Mouse (Mus musculus): ENCODE data around the gene Smim23.

Smim23 gene

GRCm38 (mm10) chr11:32824505-32824904, at the start of gene Smim23:
Gene Smim23 (minus strand): TSS chr11:32824605.
- DNase-seq = no peak

DNA sequence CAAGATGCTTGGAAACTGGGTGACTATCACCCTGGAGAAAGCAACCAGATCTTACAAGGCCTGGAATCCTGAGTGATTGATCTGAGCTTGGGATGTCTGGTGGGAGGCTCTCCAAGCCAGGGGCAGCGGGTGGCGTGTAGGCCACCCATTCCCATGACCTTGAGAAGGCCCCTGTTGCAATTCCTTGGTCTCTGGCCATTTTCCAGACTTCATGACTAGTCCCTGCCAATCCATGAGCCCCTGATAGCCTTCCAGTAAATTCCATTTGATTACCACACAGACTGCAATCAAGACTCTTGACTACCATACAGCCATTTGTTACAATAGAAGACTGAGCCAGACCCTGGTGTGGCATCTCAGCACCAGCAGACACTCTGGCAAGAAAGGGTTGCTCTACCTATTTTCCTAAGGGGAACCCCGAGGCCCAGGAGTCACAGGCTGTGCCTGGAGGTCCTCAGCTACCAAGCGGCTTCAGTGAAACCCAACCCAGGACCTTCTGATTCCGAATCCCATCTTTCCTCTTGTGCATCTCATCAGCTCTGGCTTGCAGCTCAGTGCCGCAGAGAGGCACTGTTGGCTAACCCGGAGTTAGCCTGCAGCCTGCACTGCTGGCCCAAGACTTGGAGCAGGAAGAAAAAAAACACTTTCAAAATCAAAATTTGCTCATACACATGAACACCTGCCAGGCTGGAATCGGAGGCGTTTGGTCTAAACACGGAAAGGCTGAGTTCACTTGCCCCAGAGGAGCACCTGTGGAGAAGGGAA, 44.4 kb upstream of the Smim23 start:
- DNase-seq = no peak

GRCm38 (mm10) chr11:32864615-32865014, 40.2 kb upstream of the Smim23 start:
- DNase-seq = no peak

- no peak for DNase-seq
Observed at GRCm38 (mm10) chr11:32857418-32857879, 33.0 kb upstream of the Smim23 start.

DNA sequence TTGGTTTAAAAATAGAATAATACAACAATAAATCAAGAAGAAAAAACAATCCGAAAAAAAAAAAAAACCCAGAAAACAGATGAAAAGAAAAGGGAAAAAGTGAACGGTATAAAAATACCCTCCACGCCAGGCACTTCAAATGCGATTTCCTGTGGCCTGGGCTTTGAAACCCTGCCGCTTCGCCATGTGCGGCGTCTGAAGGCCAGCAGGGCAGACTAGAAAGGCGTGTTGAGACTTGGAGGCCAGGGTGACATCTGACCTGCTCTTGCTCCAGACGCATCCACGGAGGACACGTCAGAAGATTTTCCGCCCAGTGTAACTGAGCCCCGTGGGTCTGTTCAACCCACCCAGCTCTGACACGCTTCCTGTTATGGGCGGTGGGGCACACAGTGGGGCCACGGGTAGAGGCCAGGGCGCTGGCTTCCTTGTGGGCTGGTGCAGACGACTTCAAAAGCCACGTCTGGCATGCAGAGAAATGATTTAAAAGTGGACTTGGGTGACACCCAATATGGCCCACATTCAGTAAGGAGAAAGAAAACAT, 22.3 kb upstream of the Smim23 start:
- DNase-seq = no peak

GRCm38 (mm10) chr11:32841169-32841568, 16.8 kb upstream of the Smim23 start:
- DNase-seq = no peak

DNA sequence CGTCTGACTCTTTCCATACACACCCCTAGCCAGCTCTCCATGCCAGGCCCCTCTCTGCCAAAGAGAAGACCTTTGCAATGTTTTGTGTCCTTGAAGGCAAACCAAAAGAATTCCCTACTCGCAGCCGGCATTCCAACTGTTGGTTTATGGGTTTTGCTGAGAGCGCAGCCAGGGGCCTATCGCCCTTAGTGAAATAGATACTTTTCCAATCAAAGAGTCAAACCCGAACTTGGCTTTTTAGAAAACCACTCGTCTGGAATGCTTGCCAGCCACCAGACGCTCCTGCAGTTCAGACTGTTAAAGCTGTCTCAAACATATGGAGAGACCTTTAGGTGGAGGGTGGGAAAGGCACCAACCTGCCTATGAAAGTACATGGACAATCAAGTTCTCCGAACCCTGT, 15.9 kb upstream of the Smim23 start:
- no peak for DNase-seq

DNA sequence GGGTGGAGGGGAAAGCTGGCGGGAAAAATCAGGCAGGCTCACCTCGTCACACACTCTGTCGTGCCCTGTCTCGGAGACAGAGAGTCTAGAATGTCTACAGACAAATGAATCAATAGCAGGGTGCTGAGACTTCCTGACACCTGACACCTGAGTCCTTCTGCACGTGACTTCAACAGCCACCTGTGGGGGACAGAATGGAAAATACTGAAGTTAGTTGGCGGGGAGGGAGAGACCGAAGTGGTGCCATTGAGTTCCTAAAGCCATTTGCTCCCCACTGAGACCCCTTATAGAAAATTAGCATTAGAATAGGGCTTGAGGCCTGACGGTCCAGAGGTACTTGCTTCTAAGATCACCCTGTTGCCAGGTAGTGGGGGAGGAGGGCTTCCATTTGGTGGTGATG, 10.6 kb upstream of the Smim23 start:
- DNase-seq = no peak

- DNase-seq = no peak
Observed at GRCm38 (mm10) chr11:32834367-32834918, 10.0 kb upstream of the Smim23 start.

DNA sequence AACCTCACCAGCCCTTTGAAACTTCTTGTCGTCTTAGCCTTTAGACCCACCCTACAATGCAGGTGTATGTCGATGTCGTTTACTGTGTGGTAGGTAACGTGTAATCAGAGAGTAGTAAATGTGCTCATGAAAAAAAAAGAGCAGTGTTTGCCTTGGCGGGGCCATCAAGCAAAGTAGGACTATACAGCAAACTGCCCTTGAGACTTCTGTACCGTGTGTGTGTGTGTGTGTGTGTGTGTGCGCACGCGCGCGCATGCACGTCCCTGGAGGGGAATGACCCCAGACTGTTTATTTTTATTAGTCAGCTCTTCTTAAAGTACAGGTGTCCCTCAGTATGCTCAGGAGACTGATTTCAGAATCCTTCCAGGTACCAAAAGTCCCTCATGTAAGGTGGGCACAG, 6.8 kb downstream of the Smim23 start:
- DNase-seq = no peak

DNA sequence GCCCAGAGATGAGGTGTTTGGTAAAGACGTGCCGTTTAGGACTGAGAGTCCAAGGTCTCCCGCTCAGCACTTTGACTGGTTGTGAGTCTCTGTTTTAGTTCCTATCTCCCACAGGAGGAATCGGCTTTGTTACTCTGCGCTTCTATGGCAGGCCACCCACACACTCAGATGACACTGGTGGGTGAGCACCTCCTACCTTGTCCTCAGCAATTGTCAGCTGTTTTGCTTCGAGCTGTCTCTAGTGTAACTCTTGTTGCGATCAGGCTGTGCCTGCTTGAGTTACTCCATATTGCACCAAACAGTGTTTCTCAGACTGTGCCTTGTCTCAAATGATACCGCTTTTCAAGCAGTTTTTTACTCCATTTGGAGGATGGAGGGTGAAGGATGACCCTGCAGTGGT, 10.1 kb downstream of the Smim23 start:
- no peak for DNase-seq

DNA sequence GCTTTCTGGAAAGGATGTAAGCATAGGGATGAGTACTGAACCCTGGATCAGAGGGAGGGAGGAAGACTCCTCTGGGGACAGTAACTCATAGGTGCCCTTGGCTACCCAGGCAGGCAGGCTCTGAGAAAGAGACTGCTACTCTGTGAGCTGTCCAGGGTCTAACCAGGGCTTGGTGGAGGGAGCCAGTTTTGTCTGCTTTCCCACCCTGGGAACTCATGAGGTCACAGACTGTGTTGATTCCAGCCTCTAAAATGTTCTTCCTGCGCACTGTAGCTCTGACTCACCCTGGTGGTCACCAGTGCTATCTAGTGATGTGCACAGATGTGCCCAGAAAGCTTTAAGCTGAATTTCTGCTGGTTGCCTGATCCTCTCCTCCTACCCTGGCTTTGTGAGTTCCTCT, 15.3 kb downstream of the Smim23 start:
- no peak for DNase-seq

GRCm38 (mm10) chr11:32805958-32806357, 18.4 kb downstream of the Smim23 start:
- DNase-seq = peak; percentile 38

DNA sequence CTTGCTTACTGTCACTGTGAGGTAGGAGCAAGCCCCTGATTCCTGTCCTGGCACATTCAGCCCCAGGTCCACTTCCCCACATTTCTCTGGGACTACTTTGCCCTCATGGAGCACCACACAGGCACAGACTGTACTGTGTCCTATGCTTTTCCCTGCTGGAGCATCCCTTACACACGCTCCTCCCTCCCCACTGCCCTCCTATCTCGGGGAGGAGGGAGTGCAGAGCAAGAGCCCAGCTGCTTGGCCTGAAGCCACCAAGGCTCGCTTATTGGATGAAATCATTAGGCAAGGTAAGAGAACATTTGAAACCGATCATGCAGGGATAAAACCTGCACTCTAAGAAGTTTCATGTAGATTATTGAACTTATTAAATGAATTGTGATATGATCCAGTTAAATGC, 20.7 kb downstream of the Smim23 start:
- no peak for DNase-seq

DNA sequence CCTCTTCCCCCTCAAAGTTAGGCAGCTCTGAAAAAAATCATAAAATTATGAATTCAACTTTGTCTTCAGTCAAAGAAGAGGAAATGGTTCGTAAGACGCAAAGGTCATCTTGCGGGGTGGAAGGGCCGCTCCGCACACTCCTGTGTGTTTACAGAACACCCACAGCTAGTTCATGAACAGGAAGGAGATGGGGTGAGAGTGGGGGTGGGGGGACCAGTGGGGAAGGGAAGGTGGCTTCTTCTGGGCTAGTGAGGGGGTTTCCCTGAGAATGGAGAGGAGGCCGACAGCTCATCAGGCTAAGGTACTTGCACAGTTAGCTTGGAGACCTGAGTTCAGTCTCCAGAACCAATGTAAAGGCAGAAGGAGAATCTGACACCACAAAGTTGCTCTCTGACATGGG, 22.7 kb downstream of the Smim23 start:
- DNase-seq = no peak

DNA sequence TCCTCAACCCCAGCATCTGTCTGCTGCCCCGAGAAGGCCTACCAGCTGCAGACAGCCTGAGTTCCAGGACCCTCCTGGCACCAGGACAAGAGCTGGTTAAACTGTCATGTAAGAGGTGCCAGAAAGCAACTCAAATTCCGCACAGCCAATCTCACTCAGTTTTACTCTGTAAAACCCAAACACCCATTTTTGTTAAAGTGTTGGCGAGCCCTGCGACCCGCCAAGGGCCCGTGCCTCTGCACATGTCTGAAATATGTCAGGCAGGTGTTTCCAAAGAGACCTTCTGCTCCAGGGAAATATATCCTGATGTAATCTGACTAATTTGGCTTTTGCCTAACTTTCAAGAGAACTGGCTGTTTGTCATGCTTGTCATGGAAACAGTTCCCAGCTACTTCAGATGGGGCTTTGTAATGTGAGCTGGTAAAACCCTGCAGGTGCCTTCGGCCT, 23.5 kb downstream of the Smim23 start:
- DNase-seq = no peak

DNA sequence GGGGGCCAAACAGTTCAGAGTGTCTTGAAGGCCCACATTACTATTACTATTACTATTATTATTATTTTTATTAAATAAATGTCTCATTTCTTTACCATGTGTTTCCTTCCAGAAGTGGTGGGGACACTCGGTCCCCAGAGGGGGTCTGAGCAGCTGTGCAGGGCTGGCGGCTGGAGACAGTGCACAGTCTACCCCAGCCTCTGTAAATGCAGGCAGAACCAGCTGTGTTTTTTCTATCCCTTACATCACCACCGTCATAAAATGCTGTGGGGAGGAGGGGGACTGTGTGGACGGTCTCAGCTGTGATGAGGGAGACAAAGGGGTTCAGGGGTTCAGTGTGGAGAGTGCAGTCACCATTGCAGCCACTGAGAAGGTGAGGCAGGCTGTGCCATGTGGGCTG, 26.0 kb downstream of the Smim23 start:
- DNase-seq = no peak

- peak; percentile 11 for DNase-seq
Observed at GRCm38 (mm10) chr11:32794759-32795445, 29.5 kb downstream of the Smim23 start.

DNA sequence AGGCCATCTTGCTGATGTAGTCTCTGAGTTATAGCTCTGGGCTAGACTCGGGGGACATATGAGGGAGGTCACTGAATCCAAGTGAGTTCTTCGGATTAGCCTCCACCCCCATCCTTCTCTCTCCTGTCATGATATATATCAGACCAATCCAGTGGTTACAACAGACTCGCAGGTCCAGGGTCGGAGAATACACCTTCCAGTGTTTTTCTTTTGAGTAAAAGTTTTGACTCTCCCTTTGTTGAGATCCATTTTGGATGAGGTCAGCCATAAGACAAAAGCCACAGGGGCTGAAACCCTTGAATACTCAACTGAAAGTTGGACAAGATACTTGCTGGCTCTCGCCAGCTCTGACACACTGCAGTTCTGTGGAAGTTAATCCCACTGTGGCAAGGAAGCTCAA, 38.2 kb downstream of the Smim23 start:
- no peak for DNase-seq

GRCm38 (mm10) chr11:32785591-32786147, 38.7 kb downstream of the Smim23 start:
- no peak for DNase-seq

DNA sequence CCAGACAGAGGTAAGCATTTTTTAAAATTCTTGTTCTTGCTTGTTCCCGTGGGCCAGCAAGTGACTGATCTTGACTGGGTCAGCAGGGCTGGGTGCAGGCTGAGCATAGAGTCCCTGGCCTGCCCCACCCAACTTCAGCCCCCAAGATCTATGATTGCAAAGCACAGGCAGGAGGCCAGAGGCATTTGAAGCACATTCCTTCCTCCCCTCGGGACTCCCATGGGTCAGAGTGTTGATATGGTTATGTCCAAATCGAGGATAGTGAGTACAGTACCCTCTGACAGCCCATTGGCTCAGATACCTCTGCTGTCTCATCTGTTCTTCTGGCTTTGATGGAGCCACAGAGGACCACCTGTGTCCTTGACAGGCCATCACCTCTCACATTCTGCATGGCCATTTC, 41.7 kb downstream of the Smim23 start:
- no peak for DNase-seq

DNA sequence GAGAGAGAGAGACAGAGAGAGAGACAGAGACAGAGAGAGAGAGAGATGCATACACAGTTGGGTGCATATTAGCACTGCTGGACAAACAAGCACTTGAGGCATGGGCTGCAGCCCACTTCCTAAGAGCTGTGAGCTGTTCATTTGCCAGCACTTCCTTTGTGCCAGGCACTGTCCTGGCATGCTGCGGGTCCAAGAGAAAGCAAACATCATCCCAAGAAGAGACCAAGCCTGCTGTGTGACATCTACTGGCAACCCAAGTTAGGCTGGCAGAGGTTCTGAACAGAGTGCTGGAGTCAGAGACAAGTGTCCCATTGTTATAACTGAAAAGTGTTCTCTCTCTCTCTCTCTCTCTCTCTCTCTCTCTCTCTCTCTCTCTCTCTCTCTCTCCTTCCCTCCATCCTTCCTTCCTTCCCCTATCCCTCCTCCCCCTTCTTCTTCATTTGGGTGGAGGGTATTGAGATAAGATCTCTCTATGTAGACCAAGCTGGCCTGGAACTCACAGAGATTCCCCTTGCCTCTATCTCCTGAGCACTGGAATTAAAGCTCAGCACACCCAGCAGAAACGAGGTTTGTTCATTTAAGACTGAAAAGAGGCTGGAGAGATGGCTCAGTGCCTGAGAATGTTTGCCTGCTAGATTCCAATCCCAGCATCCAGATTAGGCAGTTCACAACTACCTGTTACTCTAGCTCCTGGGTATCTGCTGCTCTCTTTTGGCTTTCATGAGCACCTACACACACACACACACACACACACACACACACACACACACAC, 42.6 kb downstream of the Smim23 start:
- DNase-seq = no peak
